Mouse (Mus musculus): Measurements from ENCODE around the gene Cntn2.

DNA sequence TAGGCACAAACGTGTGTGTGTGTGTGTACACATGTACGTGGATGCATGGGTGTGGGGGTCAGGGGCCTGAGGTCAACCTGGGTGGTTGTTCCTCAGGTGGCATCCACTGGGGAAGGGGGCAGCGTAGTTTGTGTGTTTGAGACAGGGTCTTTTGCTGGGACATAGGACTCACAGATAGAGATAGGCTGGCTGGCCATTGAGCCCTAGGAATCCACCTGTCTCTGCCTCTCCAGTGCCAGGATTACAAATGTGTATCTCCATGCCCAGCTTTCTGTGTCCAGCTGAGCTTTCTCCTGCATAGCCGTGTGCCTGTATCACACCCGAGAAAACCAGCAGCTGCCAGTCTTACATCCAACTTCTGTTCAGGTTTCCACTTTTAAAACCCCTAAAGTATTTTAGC, 33.3 kb downstream of the Cntn2 start:
- TF ChIP-seq CTCF (IDR thresholded peaks at IDR 0.05; ENCODE audit: control insufficient read depth, insufficient read depth, low read length) (no peak), POLR2A (IDR thresholded peaks at IDR 0.05; ENCODE audit: borderline replicate concordance, control insufficient read depth, low read depth, low read length) (no peak)

Measured in bone marrow, adult 2 months (tissue).